ENCODE assay signal across 17 mouse cellular contexts in the genomic region with DNA sequence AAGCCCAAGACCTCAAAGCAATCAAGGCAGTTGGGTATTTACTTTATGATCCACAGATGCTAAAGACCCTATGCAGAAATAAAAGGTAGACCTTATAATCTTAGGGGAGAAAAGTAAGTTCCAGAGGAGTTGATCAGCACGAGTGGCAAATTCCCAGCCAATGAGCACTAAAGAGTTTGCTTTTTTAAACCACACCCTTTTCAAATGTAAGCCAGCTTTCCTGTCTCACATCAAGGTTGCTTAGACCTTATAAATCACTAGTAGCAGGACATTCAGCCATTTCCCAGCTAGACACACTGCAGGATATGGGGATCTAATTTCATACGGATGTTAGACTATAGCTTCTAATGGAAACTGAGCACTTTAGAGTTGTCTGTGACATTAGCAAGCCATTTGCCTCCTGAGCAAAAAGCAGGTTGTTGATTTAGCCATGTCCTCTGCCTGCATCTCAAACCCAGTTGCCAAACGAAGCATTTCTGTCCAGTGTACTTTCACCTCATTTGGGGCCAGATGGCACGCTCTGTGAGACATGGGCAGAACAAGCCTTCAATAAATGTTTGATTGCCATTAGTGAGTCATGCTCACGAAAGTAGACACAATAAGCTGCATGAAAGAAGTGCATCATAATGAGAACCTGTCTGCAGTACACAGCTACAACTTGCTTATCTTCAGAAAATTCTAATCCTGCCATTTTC. TPM values are rescaled to one million over a fixed set of nuclear protein-coding genes. Genes with fewer than 3 reads are reported as not detected.
A peak's percentile ranks its signal among the peaks of the same experiment; 100 is the strongest.
DNase-seq lines count a peak whose midpoint lies in the region; ATAC-seq lines count a peak whose summit lies in the region.
"Had no signal": no experiment of that assay in that cellular context is flagged by ENCODE, and none has a peak within 500 bp of the region (broad histone marks: within the 10 kb centered on the region; RNA-seq: fewer than 3 reads in every experiment).

No protein-coding gene starts in this region.

- WGBS in kidney, embryonic 16.5 days: 40% methylated on average over 5 of the region's 5 CpGs

- no peaks in the 10 kb centered on the region for H3K9me3 ChIP-seq in kidney, embryonic 16.5 days (ENCODE audit: low read length)
- H3K9me3 ChIP-seq: embryonic facial prominence, embryonic 10.5 days; hindbrain, embryonic 15.5 days had no signal

- H3K4me3 ChIP-seq in kidney, embryonic 16.5 days (ENCODE audit: low read length): no peak overlapping the region
- H3K4me3 ChIP-seq: embryonic facial prominence, embryonic 10.5 days; hindbrain, embryonic 15.5 days; layer of hippocampus, adult 2 months had no signal

- H3K27me3 ChIP-seq in kidney, embryonic 16.5 days (ENCODE audit: insufficient read depth, low read length): no peaks in the 10 kb centered on the region
- H3K27me3 ChIP-seq: CH12.LX; hindbrain, embryonic 15.5 days had no signal

- H3K4me1 ChIP-seq in kidney, embryonic 16.5 days (ENCODE audit: insufficient read depth, low read length): peaks cover 20% of the 10 kb centered on the region

- ATAC-seq in kidney, embryonic 16.5 days (ENCODE audit: low FRiP score, low TSS enrichment): no peak
- ATAC-seq: forebrain, postnatal 0 days; midbrain, embryonic 16.5 days had no signal

- no peak overlapping the region for H3K9ac ChIP-seq in kidney, embryonic 16.5 days (replicated peaks; ENCODE audit: low read length)
- H3K9ac ChIP-seq: forebrain, postnatal 0 days; hindbrain, embryonic 15.5 days had no signal

- peak; percentile 65 for DNase-seq in kidney, adult 11 months
- peak; percentile 13 for DNase-seq in brain, adult 2 months (ENCODE audit: low read depth, low spot score)
- peak; percentile 64 to 70 for DNase-seq in kidney, adult 8-10 months
- peak; percentile 12 for DNase-seq in mesoderm, embryonic 11.5 days (ENCODE audit: low read depth, low spot score)
- DNase-seq in MN1 (ENCODE audit: low spot score): no peak
- no peak for DNase-seq in thymus, postnatal 4 days
- DNase-seq: cerebellum, adult 9-11 months; forebrain, postnatal 0 days; gastrocnemius, postnatal 10 days; heart, postnatal 10 days; lung, adult 18-20 months had no signal

- no peaks in the 10 kb centered on the region for H3K36me3 ChIP-seq in kidney, embryonic 16.5 days (ENCODE audit: insufficient read depth, low read length)
- H3K36me3 ChIP-seq: embryonic facial prominence, embryonic 10.5 days; hindbrain, embryonic 15.5 days had no signal

- H3K27ac ChIP-seq in kidney, embryonic 16.5 days (ENCODE audit: low read length): no peak overlapping the region
- H3K27ac ChIP-seq: embryonic facial prominence, embryonic 10.5 days; hindbrain, embryonic 15.5 days; layer of hippocampus, adult 2 months had no signal

- no peak overlapping the region for H3K4me2 ChIP-seq in kidney, embryonic 16.5 days (replicated peaks; ENCODE audit: low read depth, low read length)
- H3K4me2 ChIP-seq: hindbrain, embryonic 15.5 days had no signal

RNA-seq across cellular contexts. Expression of a gene that starts 4.9 kb away (rescaled TPM):
- 68.4 and 74.8 TPM in 2 replicates for polyA plus RNA-seq in kidney, embryonic 16.5 days (2015; fragmentation: Nextera tagmentation; extraction: Ambion mirVana)

Comparison
In these comparisons a context has a peak if more than half of its experiments do, and no peak if none do; other contexts are left out.
1. DNase-seq: peak in kidney, adult 11 months (single experiment), brain, adult 2 months (single experiment), kidney, adult 8-10 months (2 of 2) and mesoderm, embryonic 11.5 days (single experiment); none in MN1 (single experiment) and thymus, postnatal 4 days (single experiment).